Mouse (Mus musculus): ENCODE results near the gene Srsf6.

DNA sequence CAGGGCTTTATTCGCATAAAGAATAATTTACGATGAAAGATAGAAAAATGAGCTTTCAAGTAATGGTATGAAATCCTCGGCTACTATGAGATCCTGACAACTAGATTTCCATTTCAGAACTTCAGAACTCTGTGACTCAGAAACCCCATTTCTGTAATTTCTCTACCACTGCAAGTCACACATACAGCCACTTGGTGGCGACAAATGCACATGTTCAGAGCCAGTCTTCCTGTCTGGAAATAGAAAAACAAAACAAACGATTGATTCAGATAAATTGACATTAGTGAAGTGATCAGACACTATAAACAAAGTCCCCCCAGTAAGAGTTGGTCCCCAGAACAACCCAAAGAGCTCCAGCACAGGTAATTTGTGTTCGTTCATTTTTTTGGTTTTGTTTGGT is 9.1 kb upstream of the Srsf6 start:
- TF ChIP-seq POLR2A (IDR thresholded peaks at IDR 0.05; ENCODE audit: insufficient read depth, low read depth, low read length) (no peak), CTCF (IDR thresholded peaks at IDR 0.05) (peak; percentile 94)
